Mouse (Mus musculus) embryo, embryonic 10 days (tissue): Measurements from ENCODE around the gene Ms4a6d.
A peak's percentile ranks its signal among the peaks of the same experiment; 100 is the strongest.
"Not testable (repeated sequence)": the region's sequence is repeated elsewhere in the genome, so short reads cannot be mapped to it uniquely, and the experiment has no call there.

Source experiments
- DNase-seq: peaks from one replicate; pipeline ENCODE4 v3.0.0-alpha.2; 2015; ENCODE audit warnings: low spot score

Ms4a6d gene

DNA sequence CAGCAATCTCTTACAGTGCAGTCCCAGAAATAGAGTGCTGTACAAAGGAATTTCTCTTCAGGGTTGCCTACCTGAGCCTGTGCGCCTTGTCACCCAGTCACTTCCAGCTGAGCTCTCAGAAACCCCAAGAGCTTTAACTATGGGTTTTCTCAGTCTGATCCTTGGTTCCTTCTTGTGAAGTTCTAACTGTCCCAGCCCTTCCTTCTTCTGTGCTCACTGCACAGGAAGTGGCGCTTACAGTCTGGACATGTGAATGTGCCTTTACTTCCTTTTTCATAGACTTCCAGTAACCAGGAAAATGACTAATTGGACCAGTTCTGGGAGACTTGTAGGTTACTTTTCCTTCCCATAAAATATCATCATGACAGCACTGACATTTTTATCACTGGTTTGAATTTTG lies at the start of gene Ms4a6d:
Ms4a6d (minus strand) TSS at position 247 of the 400 bp plus-strand sequence.
- DNase-seq, result no peak

DNA sequence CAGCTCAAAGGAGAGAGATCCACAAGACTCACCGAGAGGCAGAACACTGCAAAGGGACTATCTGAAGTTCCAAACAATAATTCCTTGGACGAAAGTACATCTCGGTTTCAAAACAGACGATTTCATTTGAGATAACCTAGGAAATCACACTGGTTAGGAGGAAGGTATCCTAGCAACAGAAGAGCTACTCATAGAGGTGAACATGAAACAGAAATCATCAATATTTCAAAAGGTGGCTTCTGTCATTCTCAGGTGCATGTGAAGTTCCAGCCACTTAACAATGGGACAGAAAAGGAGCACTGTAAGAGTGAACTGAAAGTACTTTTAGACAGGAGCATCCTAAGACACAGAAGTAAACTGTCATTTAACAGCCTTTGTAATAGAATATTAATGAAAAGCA lies 44.9 kb upstream of the Ms4a6d start:
- DNase-seq, result no peak

DNA sequence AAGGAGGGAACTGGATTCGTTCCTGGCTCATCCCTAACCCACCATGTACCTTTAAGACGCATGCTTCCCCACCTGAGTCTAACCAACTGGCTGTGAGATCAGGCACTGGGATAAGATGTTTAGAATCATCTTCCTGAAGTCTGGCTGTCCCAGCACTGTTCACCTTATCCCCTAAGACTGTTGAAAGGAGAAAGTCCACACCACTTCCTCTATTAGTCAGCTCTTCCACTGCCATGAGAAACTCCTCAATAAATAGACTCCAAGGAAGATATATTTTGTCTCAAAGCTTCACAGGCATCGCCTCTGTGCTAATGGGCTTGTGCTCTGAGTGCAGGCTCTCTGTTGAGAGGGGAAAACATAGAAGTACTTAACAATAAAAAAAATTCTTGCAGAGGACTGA lies 41.5 kb upstream of the Ms4a6d start:
- DNase-seq, result no peak

DNA sequence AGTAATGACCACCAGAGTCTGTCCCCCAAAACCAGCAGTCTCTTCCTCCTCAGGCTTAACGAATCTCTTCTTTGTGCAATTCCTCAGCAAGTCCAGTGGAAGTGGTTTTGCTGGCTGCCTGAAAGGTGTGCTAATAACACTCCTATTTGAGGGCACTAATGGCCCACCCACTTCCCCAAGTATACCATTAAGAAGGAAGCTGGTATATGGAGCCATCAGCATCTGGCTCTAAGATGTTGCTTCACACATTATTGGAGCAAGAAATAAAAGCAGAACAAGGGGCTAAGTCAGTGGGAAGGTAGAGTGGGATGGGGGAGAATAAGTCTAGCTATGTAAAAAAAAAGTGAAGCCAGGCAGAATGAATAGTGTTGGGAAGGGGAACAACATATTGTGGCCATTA lies 36.1 kb upstream of the Ms4a6d start, which contains the start of gene Ms4a3:
Ms4a3 (minus strand) TSS at position 120 of the 400 bp plus-strand sequence.
- DNase-seq, result no peak

DNA sequence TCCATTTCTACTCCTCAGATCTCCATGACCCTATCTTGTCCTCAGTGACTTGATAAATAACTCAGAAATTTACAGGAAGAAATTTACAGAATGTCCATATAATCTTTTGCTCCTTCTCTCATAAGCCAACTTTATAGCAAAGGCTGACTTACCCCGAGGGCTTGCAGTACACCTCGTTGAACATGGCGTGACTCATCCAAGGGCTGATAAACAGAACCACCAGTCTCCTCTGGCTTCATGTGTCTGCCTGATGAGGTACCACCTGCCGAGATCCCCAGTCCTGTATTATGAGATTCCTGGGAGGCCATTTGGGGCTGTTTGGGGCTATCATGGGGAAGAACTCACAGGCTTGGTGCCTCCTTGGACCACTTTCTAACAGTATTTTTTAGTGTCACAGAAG lies 34.4 kb upstream of the Ms4a6d start:
- DNase-seq, result no peak

DNA sequence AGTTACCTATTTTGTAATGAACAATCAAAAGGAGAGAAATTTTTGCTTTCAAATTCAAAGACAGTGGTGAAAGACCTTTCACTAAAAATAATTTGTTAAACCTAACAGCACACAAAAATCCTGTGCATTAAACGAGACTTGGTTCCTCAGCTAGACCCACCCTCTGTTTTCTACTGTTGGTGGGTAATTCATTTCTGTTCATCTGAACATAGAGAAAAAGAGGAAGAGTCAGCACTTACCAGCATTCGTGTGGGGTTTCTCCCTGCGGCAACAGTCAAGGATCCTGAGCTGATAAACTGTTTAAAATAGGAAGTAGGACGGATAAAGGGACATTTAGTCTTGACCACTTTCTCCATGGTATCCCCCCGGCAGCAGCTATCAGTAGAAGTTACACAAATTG lies 30.9 kb upstream of the Ms4a6d start:
- no peak for DNase-seq

DNA sequence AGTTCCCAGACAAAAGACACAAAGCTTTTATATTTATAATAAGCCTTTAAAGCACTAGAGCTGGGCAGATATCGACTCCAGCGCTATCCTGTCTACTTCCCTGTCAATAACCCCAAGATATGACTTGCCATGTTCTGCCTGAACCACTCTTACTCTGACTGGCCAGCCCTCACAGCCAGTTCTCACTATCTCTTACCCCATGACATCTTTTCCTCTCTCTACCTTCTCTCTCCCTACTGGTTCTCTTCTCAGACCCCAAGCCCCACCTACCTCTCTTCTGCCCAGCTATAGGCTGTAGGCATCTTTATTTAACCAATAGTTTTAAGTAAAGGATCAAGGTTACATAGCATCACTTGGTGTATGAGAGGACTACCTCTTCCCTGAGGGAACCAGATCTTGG lies 29.7 kb upstream of the Ms4a6d start:
- no peak for DNase-seq

DNA sequence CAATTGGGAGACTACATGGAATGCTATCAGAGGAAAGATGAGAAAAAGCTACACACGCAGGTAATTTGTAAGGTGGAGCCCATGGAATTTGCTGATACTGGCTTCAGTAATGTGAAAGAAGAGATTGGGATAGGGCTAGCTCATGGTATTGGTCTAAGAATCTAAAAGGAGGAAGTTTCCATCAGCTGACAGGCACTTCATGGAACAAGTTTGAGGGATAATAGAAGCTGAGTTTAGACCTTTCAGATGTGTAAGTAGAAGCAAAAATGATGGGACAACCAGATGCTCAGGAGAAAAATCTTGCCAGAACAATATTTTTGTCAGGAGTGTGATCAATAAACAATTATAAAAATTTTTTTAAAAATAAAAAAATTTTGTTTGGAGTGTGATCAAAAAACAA lies 29.1 kb upstream of the Ms4a6d start:
- no peak for DNase-seq

DNA sequence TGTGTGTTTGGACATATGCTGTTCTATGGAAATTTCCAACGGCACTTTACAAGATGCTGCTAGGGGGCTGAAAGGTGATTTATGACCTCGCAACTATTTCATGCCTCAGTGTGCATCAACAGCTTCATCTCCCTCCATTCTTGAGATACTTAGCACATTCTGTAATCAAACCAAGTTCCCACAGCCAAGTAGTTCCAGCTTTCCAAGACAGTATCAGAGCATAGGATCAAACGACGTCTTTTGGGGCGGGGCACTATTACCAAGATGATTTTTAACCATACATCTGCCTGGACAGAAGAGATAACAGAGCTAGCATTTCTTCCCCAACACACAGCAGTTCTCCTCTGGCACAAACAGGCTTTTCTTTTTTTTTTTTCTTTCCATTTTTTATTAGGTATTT lies 20.6 kb upstream of the Ms4a6d start:
- no peak for DNase-seq

DNA sequence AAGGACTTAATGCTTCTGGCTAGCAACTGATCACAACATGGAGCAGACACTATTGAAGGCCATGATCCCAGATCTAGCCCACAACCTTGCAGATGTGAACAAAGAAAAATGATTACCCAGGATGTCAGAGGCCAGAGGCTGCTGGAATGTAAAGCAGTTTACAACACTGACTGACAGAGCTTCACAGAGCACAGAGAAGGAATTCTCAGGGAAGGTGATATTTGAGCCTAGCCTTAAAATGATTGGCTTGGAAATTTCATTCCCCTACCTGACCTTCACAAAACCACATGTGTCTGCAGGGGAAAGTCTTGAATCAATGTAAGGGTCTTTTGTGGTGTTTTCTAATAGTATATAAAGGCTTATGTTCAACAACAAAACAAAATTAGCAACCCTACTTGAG lies 20.2 kb upstream of the Ms4a6d start:
- DNase-seq, result peak; percentile 8

DNA sequence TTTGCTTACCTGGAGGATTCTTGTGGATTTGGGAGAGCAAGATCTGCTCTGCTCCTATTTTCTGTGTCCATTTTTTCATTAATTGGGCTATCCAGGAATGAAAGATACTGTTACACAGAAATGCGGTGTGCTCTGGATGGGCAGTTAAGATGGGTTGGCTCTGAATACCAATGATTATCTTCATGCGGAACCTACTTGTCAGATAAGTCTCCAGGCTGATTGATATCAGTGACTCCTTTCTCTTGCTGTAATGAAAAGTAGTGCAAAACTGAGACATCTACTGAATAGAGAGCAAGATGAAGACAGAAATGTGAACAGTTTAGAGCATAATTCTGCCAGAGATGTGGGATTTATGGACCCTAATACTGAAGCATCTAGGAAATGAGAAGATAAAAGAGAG lies 18.9 kb upstream of the Ms4a6d start, which contains the start of gene Ms4a2:
Ms4a2 (minus strand) TSS at position 169 of the 400 bp plus-strand sequence.
- DNase-seq, result no peak

DNA sequence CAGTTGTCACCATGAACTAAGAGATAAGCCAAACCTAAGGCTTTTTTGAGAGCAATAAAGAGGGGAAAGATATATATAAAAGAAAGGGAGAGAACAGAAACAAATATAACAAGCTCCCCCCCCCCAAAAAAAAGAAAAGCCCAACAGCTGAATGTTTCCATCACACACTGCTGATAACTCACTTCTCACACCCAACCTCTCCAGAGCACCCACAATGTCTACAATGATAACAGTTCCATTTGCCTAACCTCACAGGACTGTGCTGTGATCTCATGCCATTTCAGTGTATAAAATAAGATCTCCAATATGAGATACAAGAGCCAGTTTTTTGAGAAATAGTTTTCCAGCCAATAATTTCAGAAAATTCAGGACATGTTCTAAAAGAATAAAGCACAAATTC lies 13.3 kb upstream of the Ms4a6d start:
- no peak for DNase-seq

DNA sequence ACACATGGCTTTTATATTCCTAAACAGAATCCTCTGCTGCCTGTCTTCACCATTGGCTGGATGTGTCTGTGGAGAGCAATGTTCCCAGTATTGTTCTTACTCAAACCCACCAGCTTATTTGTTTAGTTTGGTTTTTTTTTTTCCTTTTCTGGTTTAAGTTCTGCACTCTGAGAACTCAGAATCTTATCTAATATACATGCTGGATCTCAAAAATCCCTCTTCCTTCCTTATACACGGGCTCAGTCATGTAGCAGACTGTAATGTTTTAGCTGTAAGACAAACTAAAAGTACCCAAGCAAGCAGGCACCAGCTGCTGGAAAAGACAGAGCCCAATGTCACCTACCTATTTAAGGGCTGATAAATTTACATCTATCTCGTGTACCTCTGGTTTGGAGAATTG lies 10.2 kb upstream of the Ms4a6d start:
- no peak for DNase-seq

DNA sequence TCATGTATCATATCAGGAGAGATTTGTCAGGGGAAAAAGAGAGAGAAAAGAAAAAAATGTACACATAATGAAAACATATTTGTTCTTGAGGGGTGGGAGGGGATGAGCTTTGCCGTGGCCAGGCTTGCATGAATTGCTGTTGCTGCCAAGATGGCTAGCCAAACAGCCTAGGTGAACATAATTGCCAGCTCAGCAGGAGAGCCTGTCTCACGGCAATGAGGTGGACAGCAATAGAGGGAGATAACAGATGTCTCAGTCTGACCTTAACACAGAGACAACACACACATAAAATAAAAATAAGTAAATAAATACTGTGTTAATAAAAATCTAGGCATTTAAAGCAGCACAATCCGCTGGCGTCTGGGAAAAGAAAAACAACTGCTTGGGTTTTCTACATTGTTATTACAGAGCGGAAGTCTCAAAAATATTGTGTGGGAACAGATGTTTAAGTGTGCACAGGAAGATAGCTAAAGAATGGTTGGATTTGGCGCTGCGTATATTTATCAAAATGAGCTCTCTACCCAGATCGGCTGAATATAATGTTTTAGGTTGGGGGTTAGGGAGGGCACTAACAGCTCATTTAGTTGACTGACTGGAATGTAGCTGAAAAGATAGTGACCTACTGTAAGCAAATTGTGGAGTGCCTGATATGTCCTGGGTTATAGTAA lies 9.3 kb upstream of the Ms4a6d start:
- no peak for DNase-seq

DNA sequence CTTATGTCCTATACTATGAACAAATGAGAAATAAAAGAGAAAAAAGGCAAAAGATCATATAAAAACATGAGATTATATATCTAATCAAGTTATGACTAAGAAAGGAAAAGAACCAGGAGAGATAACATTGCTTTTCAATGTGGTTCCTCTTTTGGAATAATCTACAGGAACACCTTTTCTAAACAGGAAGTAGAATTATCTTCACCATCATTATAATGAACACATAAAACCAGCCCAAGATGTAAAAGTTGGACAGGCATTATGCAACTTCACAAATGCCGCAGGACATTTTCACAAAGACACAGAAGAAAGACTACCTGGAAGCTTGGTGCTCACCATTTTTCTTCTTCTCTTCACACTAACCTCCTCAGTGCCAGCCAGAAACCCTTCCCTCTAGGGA lies 8.4 kb upstream of the Ms4a6d start:
- DNase-seq, result no peak

DNA sequence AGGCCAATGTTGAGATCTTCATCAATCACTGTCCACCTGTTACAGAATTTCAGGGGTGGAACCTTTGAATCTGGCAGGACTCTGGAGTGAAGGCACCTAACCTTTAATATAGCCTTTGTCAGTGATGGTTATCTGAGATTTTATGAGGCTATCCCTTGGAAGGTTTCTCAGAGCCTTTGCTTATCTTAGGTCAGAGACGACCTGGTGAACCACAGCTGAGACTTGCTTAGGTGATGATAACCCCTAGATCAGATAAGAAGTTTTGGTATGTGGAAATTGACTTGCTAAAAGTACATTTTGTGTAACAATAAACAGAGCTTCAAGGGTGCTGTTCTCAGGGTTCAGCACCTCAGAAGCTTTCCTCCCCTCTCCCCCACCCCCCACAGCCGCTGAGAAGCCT lies 7.6 kb upstream of the Ms4a6d start:
- DNase-seq, result peak; percentile 25

DNA sequence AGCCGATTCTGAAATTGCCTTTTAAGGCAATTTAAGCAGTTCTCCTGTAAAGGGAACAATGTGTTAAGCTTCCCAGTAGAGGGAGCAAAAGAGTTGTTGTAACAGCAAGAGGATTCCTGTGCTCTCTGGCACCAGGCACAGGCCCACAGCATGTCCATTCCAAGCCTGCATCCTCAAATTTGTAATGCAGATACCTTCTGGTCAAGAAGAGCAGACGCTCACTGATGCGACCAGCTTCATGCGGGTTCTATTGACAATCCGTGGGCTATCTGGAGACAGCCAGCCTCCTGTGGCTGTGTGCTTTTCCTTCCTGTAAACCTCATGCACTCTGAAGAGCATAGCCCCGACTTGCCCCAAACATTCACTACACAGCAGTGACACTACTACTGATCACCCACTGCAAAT lies 6.9 kb upstream of the Ms4a6d start:
- DNase-seq, result peak; percentile 84

DNA sequence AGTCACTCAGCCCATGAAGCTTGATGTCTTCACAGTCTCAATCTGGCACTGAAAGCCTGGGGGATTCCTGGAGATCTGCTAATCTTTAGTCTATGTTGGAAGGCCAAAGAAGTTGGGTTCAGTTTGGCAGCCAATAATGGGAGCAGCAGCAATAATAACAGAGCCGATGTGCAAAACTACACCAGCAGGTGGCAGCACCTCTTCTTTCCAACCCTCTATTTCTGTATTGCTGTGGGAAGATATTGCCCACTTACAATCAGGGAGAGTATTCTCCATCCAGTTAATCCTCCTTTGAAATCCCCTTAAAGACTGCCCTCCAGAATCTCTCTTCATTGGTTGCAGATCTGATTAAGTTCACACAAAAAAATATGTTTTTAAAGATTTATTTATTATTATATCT lies 3.5 kb upstream of the Ms4a6d start:
- peak; percentile 51 for DNase-seq

DNA sequence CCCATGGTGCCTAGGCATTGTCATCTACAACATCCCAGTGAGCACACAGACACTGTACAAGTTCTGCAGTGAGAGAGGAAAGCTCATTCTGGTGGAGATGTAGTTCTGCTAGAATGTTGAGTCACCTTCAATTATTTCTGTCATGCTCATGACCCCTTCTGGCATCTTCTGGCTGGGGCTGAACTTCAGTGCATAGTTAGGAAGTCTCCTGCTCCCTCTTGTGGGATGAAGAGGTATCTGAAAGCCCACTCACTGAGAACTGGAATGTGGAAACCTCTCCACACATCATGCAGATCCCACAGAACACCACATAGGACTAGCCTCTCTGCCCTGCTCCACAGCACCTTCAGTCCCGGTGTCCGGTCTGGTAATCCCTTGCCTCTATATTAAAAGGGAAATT lies 2.6 kb downstream of the Ms4a6d start:
- peak; percentile 56 for DNase-seq

DNA sequence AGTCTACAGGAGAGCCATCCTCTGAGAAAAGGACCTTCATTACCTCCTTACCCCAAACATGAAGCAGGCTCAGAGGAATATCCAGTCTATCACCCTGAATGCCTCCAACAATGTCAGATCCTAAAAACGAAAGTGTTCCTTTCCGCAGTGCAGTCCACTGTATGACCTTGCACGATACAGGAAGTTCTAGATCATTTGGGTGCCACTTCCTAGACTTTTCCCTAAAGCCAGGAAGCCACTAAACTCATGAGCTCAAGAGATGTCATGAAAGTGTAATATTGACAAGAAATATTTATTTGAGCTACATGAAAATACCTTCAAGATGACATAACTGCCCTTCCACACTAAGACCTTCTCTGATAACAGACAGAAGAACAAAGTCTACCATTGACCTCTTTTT lies 3.3 kb downstream of the Ms4a6d start:
- DNase-seq, result no peak

DNA sequence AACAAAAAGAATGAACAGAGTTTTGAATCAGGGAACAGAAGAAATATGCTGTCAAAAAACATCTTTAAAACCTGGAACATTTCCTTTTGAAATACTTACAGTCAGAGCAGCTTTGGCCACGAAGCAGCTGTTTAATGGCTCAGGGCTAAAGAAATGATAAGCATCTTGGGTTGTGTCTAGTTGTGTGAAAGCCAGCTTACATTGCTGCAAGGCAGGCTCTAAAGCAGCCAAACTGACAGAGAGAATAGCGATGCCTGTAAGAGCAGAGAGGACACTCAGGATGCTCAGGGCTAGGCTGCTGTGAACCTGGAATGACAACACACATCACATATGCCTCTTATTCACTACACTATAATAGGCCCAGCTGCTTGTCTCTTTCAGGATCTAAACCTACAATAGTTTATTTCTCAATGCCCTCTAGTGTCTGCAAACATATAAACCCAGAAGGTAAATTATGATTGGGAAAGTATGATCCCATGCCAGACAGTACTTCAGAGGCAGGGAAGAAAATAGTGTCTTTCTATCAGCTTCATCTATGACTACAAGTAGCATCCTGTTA lies 14.7 kb downstream of the Ms4a6d start:
- DNase-seq, result no peak

DNA sequence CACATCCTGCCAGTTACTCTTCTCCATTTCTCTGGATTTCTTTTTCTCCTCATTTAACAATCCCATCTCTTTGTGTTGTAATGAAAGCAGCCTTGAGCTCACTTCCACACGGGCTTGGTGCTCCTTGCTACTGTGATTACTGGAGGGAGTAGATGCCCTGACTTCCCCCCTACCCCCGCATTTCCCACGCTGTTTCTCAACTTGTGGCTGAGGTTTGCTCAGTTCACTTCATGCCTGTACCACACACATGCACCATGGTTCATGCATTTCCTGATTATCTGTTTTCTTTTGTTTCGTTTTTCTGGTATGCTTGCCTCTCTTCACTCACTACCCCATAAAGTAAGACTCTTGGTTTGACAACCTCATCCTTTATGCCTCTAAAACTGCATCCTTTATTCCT lies 15.4 kb downstream of the Ms4a6d start:
- DNase-seq, result no peak

DNA sequence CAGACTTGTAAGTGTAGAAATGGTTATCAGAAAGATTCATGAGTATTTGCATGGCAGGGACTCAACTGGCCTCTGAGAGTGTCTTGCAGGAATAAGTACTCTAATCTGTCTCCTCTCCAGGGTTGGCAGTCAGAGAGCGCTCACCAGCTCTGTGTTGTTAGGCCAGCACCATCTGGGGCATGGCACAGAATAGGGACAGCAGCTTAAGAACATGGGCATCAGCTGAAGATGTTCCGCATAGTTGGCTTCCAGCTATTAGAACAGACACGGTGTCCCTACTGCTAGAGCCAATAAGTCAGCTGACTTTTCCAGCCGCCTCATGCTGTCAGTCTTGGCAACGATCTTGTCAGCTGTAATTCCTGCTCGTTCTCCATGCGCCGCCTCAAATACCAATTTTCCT lies 29.7 kb downstream of the Ms4a6d start:
- no peak for DNase-seq

DNA sequence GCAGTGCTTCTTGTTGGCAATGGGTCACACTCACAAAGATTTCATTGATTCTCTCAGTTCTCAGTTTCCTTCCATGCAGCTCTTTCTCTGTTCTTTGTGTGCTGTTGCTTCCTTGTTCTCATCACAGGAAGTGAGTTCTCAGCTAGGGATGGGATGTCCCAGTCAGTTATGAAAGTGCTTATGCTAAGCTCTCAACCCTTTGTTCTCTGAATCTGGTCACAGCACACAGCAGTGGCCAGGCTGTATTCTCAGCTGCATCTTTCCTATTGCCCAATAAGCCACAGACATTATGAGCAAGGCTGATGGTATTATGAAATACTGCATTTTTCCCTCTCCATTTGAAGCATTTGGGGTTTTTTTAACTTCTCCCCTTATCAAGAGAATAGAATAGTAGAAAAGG lies 45.1 kb downstream of the Ms4a6d start:
- not testable (repeated sequence) for DNase-seq
